Mouse (Mus musculus) lung, postnatal 0 days (tissue): ENCODE results near the gene Ost4.

Source experiments
- CTCF ChIP-seq: IDR thresholded peaks from 2 replicates; pipeline ENCODE4 v1.5.1; 2016; ENCODE audit warnings: antibody characterized with exemption, mild to moderate bottlenecking
- EP300 ChIP-seq: IDR thresholded peaks from 2 replicates; pipeline ENCODE4 v1.6.1; 2016; ENCODE audit warnings: antibody characterized with exemption, mild to moderate bottlenecking, control low read depth

- TF ChIP-seq CTCF (no peak), EP300 (no peak)
Observed at GRCm38 (mm10) chr5:30912156-30912555, 4.6 kb upstream of the Ost4 start.
